In the genomic region with DNA sequence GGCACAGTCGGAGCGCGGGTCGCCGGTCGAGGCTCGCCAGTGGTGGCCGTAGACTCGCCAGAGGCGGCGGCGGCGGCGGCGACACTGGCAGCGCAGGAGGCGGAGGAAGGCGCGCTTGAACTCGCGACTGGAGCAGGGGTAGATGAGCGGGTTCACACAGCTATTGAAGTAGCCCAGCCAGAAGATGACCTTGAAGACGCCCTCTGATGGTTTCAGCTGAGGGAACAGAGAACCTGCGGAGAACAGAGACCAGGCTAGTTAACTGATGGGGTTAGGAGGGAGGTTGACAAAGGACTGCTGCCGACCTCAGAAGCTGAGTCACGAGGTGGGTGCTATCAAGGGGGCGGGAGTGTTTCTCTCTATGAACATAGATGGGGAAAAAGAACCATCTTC, we compare ENCODE assay signal across 7 mouse cellular contexts. TPM values are rescaled to one million over a fixed set of nuclear protein-coding genes. Genes with fewer than 3 reads are reported as not detected.
DNase-seq lines count a peak whose midpoint lies in the region; ATAC-seq lines count a peak whose summit lies in the region.

No protein-coding gene starts in this region.

- no peaks in the 10 kb centered on the region for H3K36me3 ChIP-seq in lung, embryonic 16.5 days (ENCODE audit: control insufficient read depth, insufficient read depth, low read length)
- H3K36me3 ChIP-seq in forebrain, embryonic 14.5 days (ENCODE audit: control insufficient read depth, insufficient read depth, low read length), result no peaks in the 10 kb centered on the region
- no peaks in the 10 kb centered on the region for H3K36me3 ChIP-seq in limb, embryonic 13.5 days
- H3K36me3 ChIP-seq in stomach, embryonic 14.5 days (ENCODE audit: control insufficient read depth, insufficient read depth, low read length), result no peaks in the 10 kb centered on the region

- peaks cover 26% of the 10 kb centered on the region for H3K27me3 ChIP-seq in lung, embryonic 16.5 days (ENCODE audit: control insufficient read depth, insufficient read depth, low read depth, low read length)
- H3K27me3 ChIP-seq in forebrain, embryonic 14.5 days (replicated peaks; ENCODE audit: control insufficient read depth, insufficient read depth, low read length), result peaks cover 33% of the 10 kb centered on the region
- H3K27me3 ChIP-seq in limb, embryonic 13.5 days, result peaks cover 73% of the 10 kb centered on the region
- H3K27me3 ChIP-seq in stomach, embryonic 14.5 days (ENCODE audit: control insufficient read depth, insufficient read depth, low read length), result peaks cover 24% of the 10 kb centered on the region

- peak overlapping the region; percentile 38 for H3K9ac ChIP-seq in lung, embryonic 16.5 days (ENCODE audit: low read length)
- H3K9ac ChIP-seq in forebrain, embryonic 14.5 days (ENCODE audit: low read length), result peak overlapping the region; percentile 54
- H3K9ac ChIP-seq in limb, embryonic 13.5 days, result peak overlapping the region; percentile 63
- 0 out of 2 replicates have a peak overlapping the region, but pooled peaks have one; percentile 14 for H3K9ac ChIP-seq in stomach, embryonic 14.5 days (replicated peaks; ENCODE audit: low read depth, low read length)

- peak overlapping the region; percentile 70 for H3K4me2 ChIP-seq in lung, embryonic 16.5 days (ENCODE audit: low read depth, low read length)
- H3K4me2 ChIP-seq in forebrain, embryonic 14.5 days (ENCODE audit: low read length), result peak overlapping the region; percentile 71
- H3K4me2 ChIP-seq in limb, embryonic 13.5 days (replicated peaks), result peak overlapping the region; percentile 89
- H3K4me2 ChIP-seq in stomach, embryonic 14.5 days (replicated peaks; ENCODE audit: low read depth, low read length), result peak overlapping the region; percentile 74

- 5% methylated on average over 27 of the region's 27 CpGs for WGBS in lung, embryonic 16.5 days
- WGBS in forebrain, embryonic 14.5 days, result 2% methylated on average over 26 of the region's 27 CpGs
- WGBS in limb, embryonic 13.5 days, result 2% methylated on average over 27 of the region's 27 CpGs
- WGBS in stomach, embryonic 14.5 days, result 3% methylated on average over 27 of the region's 27 CpGs

- H3K4me1 ChIP-seq in lung, embryonic 16.5 days (replicated peaks; ENCODE audit: control insufficient read depth, insufficient read depth, low read length), result no peaks in the 10 kb centered on the region
- H3K4me1 ChIP-seq in forebrain, embryonic 14.5 days (ENCODE audit: control insufficient read depth, insufficient read depth, low read length), result peaks cover 7% of the 10 kb centered on the region
- H3K4me1 ChIP-seq in limb, embryonic 13.5 days, result peaks cover 23% of the 10 kb centered on the region
- H3K4me1 ChIP-seq in stomach, embryonic 14.5 days (ENCODE audit: control insufficient read depth, insufficient read depth, low read length), result peaks cover 4% of the 10 kb centered on the region; the same call in 1 of the 2 replicates

- DNase-seq in lung, postnatal 14 days, result no peak
- no peak for DNase-seq in forebrain, embryonic 14.5 days (ENCODE audit: low spot score)
- DNase-seq in layer of hippocampus, adult 9-11 months, result no peak
- no peak for DNase-seq in right cerebral cortex, adult 18-20 months

- no peaks in the 10 kb centered on the region for H3K9me3 ChIP-seq in lung, embryonic 16.5 days (ENCODE audit: control insufficient read depth, low read length)
- no peaks in the 10 kb centered on the region for H3K9me3 ChIP-seq in forebrain, embryonic 14.5 days (replicated peaks; ENCODE audit: control insufficient read depth, low read length)
- H3K9me3 ChIP-seq in limb, embryonic 13.5 days, result no peaks in the 10 kb centered on the region
- no peaks in the 10 kb centered on the region for H3K9me3 ChIP-seq in stomach, embryonic 14.5 days (ENCODE audit: control insufficient read depth, low read depth, low read length)

- ATAC-seq in lung, embryonic 16.5 days (ENCODE audit: low read depth), result no peak
- no peak for ATAC-seq in forebrain, embryonic 14.5 days
- ATAC-seq in limb, embryonic 13.5 days (ENCODE audit: low FRiP score, low read depth), result no peak
- no peak for ATAC-seq in stomach, embryonic 14.5 days (ENCODE audit: insufficient number of reproducible peaks, insufficient read depth, low FRiP score, low read depth)

- peak overlapping the region; percentile 44 for H3K4me3 ChIP-seq in lung, embryonic 16.5 days (ENCODE audit: low read length)
- peak overlapping the region; percentile 38 for H3K4me3 ChIP-seq in forebrain, embryonic 14.5 days (ENCODE audit: low read depth, low read length)
- peak overlapping the region; percentile 49 for H3K4me3 ChIP-seq in limb, embryonic 13.5 days
- peak overlapping the region; percentile 41 for H3K4me3 ChIP-seq in stomach, embryonic 14.5 days (ENCODE audit: low read depth, low read length)

- no peak overlapping the region for H3K27ac ChIP-seq in lung, embryonic 16.5 days (ENCODE audit: low read length)
- H3K27ac ChIP-seq in forebrain, embryonic 14.5 days (ENCODE audit: low read depth, low read length), result no peak overlapping the region
- no peak overlapping the region for H3K27ac ChIP-seq in limb, embryonic 13.5 days
- H3K27ac ChIP-seq in stomach, embryonic 14.5 days (ENCODE audit: low read length), result no peak overlapping the region

RNA-seq across cellular contexts. Expression of a gene that starts 15.8 kb away (rescaled TPM):
- polyA plus RNA-seq in lung, embryonic 16.5 days (2015; fragmentation: Nextera tagmentation; extraction: Ambion mirVana), result 1.8 and 2.0 TPM in 2 replicates
- not detected in 2 replicates for polyA plus RNA-seq in forebrain, embryonic 14.5 days (2014; fragmentation: Nextera tagmentation; extraction: Ambion mirVana)
- 0.17 and 0.38 TPM in 2 replicates for polyA plus RNA-seq in limb, embryonic 13.5 days (2015; fragmentation: Nextera tagmentation; extraction: Ambion mirVana)
- 0.17 and 0.22 TPM in 2 replicates for polyA plus RNA-seq in stomach, embryonic 14.5 days (2014; fragmentation: Nextera tagmentation; extraction: Ambion mirVana)

RNA-seq across cellular contexts. Expression of a gene that starts 55.0 kb away (rescaled TPM):
- polyA plus RNA-seq in lung, embryonic 16.5 days (2015; fragmentation: Nextera tagmentation; extraction: Ambion mirVana), result 32.8 and 32.9 TPM in 2 replicates
- 33.5 and 37.2 TPM in 2 replicates for polyA plus RNA-seq in forebrain, embryonic 14.5 days (2014; fragmentation: Nextera tagmentation; extraction: Ambion mirVana)
- 70.6 and 72.6 TPM in 2 replicates for polyA plus RNA-seq in limb, embryonic 13.5 days (2015; fragmentation: Nextera tagmentation; extraction: Ambion mirVana)
- 28.5 and 29.1 TPM in 2 replicates for polyA plus RNA-seq in stomach, embryonic 14.5 days (2014; fragmentation: Nextera tagmentation; extraction: Ambion mirVana)
